Mouse (Mus musculus): ENCODE measurements at regions not wholly inside any gene's neighbourhood (a gene's known extent, or its start where the extent isn't known, plus 50 kb on each side); places are given as distances from the start of the nearest gene placed in this dataset.

GRCm38 (mm10) chr14:72847466-72847865 is 137.7 kb upstream of the Fndc3a start:
- TF ChIP-seq EP300 (IDR thresholded peaks at IDR 0.05; ENCODE audit: insufficient read depth, low read depth, low read length): peak; percentile 58; the same call in 1 of the 2 replicates
- no peak for TF ChIP-seq POLR2A (IDR thresholded peaks at IDR 0.05; ENCODE audit: insufficient read depth, low read length)
- no peak for TF ChIP-seq CTCF (IDR thresholded peaks at IDR 0.05; ENCODE audit: low read depth, low read length)
